Mouse (Mus musculus) right cerebral cortex, adult 2 months (tissue): ENCODE results near the gene Meiob.

ENCODE experiments used
- DNase-seq, 2 experiments: peaks; one replicate each; pipeline ENCODE4 v3.0.0; 2021 to 2022; ENCODE audit warnings: low spot score in 2 of 2

The Meiob gene

GRCm38 (mm10) chr17:24821351-24822280, 17.5 kb downstream of the Meiob start:
- DNase-seq = no peak

- no peak for DNase-seq
Observed at GRCm38 (mm10) chr17:24839842-24840241, 35.8 kb downstream of the Meiob start, which contains the start of gene Hagh. TSS of gene Hagh (plus strand) at chr17:24840143.

DNA sequence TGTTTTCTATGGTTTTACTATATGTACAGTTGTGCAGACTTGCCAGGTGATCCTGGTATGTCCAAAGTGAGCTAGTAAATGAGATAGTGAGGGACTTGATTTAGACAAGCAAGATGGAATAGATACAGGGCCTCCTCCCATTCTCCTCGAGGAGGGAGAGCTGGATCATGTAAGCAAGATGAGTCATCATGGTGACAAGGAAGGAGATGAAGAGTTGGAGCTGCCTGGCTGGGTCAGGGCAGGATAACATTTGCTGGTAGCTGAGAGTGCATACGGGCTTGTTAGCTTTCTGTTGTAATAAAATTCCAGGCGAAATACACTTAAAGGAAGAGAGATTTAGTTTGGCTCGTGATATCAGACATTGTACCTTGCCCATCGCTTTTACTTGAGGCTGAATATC, 36.3 kb downstream of the Meiob start:
- DNase-seq = no peak

- DNase-seq = no peak
Observed at GRCm38 (mm10) chr17:24841133-24841532, 37.0 kb downstream of the Meiob start.

GRCm38 (mm10) chr17:24842631-24843030, 38.5 kb downstream of the Meiob start:
- DNase-seq = no peak

DNA sequence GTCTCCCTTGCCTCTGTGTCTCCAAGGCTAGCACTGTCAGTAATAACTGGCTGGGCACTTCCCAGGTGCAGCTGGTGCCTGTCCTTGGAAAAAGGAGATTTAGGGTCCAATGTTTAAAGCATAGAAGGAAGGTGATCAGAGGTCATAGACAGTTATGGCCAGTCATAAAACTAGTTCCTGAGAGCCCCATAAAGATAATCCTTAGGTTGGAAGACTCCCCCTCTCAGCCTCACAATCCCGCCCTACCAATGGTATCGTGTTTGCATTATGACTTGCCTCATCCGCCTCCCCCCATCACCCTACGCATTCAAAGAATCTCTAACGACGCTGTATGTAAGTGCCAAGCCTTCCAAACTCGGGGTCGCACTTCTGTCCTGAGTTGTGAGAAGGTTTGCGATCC, 40.4 kb downstream of the Meiob start:
- DNase-seq = no peak

DNA sequence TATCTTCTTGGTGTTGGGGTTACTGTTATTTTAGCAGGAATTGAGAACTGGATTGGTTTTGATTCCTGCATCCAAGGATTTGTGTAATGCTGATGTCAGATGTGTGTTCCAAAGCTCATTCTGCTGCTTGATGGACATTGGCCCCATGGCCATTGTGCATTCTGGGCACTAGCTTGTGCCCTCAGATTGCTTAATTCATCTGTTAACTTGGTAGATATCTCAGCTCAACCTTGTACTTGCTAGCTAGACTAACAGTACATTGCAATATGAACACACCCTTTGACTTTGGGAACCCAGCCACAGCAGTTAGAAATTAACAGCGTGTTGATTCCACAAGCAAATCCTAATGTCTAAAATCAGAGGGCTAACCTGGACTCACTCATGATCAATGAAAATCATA, 43.3 kb downstream of the Meiob start:
- no peak for DNase-seq

- DNase-seq = no peak
Observed at GRCm38 (mm10) chr17:24848600-24849031, 44.5 kb downstream of the Meiob start.

GRCm38 (mm10) chr17:24849733-24850064, 45.6 kb downstream of the Meiob start:
- DNase-seq = no peak

GRCm38 (mm10) chr17:24850065-24850772, 46.1 kb downstream of the Meiob start, which contains the start of gene Fahd1:
TSS of gene Fahd1 (minus strand) at chr17:24850364.
- peak; percentile 95 to 98 for DNase-seq

DNA sequence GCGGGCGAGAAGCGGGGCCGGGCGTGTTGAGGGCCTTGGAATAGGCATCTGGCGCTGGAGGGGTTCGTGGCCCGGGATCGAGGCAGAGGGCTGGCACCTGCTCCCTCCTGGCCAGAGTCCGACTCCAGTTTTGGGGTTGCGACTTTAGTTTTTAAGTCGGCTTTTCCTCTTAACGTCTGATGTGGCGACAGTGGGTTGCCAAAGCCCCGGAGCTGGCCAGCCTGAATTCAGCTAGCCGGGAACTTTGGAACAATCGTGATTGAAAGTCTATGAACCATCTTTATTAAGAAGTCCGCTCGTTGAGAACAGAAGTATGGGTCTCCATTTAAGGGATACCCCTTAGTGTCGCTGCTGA, 46.7 kb downstream of the Meiob start:
- no peak for DNase-seq

- no peak for DNase-seq
Observed at GRCm38 (mm10) chr17:24851381-24852125, 47.5 kb downstream of the Meiob start.

GRCm38 (mm10) chr17:24855838-24856464, 51.9 kb downstream of the Meiob start:
- DNase-seq = no peak

DNA sequence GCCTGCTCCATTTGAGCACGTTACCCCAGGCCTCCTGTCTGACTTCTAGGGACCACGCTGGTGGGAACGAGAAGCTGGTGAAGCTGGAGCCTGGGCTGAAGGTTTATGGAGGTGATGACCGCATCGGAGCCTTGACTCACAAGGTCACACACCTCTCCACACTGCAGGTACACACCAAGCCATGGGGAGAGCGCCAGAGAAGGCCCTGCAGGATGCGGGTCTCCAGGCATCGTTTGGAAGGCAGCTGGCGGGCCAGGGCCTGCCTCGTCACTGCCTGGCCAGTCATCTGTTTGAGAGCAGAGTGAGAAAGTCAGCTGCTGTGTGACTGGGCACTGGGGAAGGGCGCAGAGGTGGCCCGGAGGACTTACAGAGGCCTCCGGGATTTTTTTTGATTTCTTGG, 52.5 kb downstream of the Meiob start:
- no peak for DNase-seq

DNA sequence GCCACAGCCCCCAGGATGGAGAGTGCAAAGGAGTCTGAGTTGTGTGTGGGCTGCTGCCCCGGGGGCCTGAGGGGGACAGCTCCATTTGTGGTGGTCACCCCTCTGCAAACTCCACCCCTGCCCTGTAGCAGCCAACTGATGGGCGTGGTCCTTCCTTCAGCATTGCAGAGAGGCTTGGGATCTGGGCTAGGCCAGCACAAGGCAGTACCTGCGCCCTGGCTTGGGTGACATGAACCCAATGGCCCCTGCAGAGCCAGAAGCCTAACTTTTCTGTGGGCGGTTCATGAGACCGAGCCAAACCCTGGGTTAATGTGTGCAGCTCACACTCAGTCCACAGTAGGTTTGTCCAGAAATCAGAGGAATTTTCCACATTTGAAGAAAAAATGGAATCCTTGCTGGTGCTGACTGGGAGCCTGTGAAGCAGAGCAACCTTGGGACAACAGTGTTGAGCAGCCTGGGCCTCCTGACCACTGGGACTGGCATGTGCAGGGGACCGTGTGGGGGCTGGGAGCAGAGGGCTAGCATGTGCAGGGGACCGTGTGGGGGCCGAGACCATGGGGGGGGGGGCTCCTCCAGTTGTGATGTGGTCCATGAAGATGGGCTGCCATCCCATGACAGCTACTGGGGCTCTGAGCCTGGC, 53.9 kb downstream of the Meiob start:
- DNase-seq = no peak

- DNase-seq = no peak
Observed at GRCm38 (mm10) chr17:24858967-24859366, 54.9 kb downstream of the Meiob start.

- DNase-seq = no peak
Observed at GRCm38 (mm10) chr17:24860076-24860475, 56.0 kb downstream of the Meiob start.

- DNase-seq = no peak
Observed at GRCm38 (mm10) chr17:24861785-24862184, 57.7 kb downstream of the Meiob start.

DNA sequence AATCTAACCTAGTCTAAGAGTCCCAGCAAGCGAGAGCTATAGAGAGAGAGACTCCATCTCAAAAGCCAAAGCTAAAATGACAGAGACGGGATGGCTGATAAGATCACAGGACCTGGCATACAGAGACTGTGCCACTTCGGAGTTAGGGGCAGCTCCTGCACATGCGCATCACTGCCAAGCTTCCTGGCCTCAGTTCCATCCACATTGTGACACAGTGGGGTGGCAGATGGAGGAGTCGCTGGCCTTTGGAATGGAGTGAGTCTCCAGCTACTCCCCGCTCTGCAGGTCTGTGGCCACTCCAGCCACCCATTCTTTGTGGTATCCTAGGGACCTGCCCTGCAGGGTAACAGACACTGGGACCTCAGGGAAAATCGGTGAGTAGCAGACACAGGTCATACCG, 61.7 kb downstream of the Meiob start, which contains the start of gene Igfals:
Gene Igfals (plus strand): TSS at position 222 of the 400 bp plus-strand sequence.
- DNase-seq = no peak

DNA sequence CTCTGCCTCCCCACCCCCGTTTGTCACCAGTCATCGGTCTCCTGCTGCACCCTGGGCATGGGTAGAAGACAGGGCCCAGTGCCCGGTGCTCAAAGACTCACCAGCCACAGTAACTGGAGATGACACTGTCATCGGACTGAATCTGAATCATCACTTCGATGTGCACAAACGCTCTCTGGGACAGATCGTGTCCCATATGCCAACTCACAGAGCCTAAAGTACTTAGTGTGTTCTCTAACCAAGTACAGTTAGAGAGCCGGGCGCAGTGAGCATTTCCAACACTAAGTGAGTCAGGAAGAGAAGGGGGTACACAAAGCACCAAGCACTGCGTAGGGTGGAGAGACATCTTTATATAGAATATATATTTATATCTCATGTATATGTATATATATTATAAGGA, 63.8 kb downstream of the Meiob start:
- DNase-seq = peak in 1 of 2 experiments; percentile 27
